Mouse (Mus musculus): Measurements from ENCODE around the gene Rad23a. TPM values are rescaled to one million over a fixed set of nuclear protein-coding genes. Genes with fewer than 3 reads are reported as not detected.

The Rad23a gene
- polyA plus RNA-seq, 1 experiment from 2014 or later = 115 TPM

DNA sequence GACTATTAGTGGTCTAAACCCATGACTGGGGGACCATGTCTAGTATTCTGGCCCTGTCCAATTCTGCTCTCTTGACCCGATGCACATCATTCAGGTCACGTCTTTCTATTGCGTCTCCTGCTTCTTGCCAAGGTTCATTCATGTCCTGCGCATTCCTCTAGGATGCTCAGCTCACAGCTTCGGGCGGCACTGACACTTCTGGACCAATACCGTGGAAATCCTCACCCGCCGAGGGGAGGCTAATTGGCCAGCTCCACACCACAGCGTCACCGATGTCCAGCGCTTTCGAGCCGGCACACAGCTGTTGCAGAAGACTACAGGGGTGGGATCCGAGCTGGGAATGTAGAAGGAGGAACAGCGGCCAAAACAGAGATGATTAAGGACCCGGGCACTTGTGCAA is 24.3 kb downstream of the Rad23a start:
- no peak overlapping the region for H3K4me3 ChIP-seq (ENCODE audit: low read length)
- no peaks in the 10 kb centered on the region for H3K9me3 ChIP-seq (ENCODE audit: control insufficient read depth, low read length)
- 78% methylated on average over 17 of the region's 17 CpGs for WGBS
- H3K27ac ChIP-seq (ENCODE audit: low read length) = no peak overlapping the region
- no peak overlapping the region for H3K9ac ChIP-seq (ENCODE audit: low read depth, low read length)
- H3K4me1 ChIP-seq (ENCODE audit: control insufficient read depth, insufficient read depth, low read length) = peaks cover 4% of the 10 kb centered on the region; the same call in 1 of the 2 replicates
- no peak for ATAC-seq
- H3K27me3 ChIP-seq (replicated peaks; ENCODE audit: control insufficient read depth, insufficient read depth, low read length) = peaks cover 12% of the 10 kb centered on the region
- no peak overlapping the region for H3K4me2 ChIP-seq (ENCODE audit: low read depth, low read length)
- H3K36me3 ChIP-seq (ENCODE audit: control insufficient read depth, insufficient read depth, low read length) = no peaks in the 10 kb centered on the region

GRCm38 (mm10) chr8:84815547-84815946 is 24.9 kb downstream of the Rad23a start:
- H3K4me2 ChIP-seq (ENCODE audit: low read depth, low read length) = no peak overlapping the region
- no peaks in the 10 kb centered on the region for H3K9me3 ChIP-seq (ENCODE audit: control insufficient read depth, low read length)
- H3K4me1 ChIP-seq (ENCODE audit: control insufficient read depth, insufficient read depth, low read length) = peaks cover 10% of the 10 kb centered on the region; the same call in 1 of the 2 replicates
- no peak overlapping the region for H3K9ac ChIP-seq (ENCODE audit: low read depth, low read length)
- 12% methylated on average over 9 of the region's 9 CpGs for WGBS
- no peaks in the 10 kb centered on the region for H3K36me3 ChIP-seq (ENCODE audit: control insufficient read depth, insufficient read depth, low read length)
- peak; percentile 82 for ATAC-seq
- no peak overlapping the region for H3K27ac ChIP-seq (ENCODE audit: low read length)
- no peak overlapping the region for H3K4me3 ChIP-seq (ENCODE audit: low read length)
- peaks cover 14% of the 10 kb centered on the region for H3K27me3 ChIP-seq (replicated peaks; ENCODE audit: control insufficient read depth, insufficient read depth, low read length)

- peak; percentile 2; the same call in 1 of the 2 replicates for ATAC-seq
- H3K9ac ChIP-seq (ENCODE audit: low read depth, low read length) = no peak overlapping the region
- no peaks in the 10 kb centered on the region for H3K9me3 ChIP-seq (ENCODE audit: control insufficient read depth, low read length)
- peaks cover 10% of the 10 kb centered on the region; the same call in 1 of the 2 replicates for H3K4me1 ChIP-seq (ENCODE audit: control insufficient read depth, insufficient read depth, low read length)
- H3K36me3 ChIP-seq (ENCODE audit: control insufficient read depth, insufficient read depth, low read length) = no peaks in the 10 kb centered on the region
- 40% methylated on average over 19 of the region's 19 CpGs for WGBS
- H3K4me2 ChIP-seq (ENCODE audit: low read depth, low read length) = no peak overlapping the region
- H3K4me3 ChIP-seq (ENCODE audit: low read length) = no peak overlapping the region
- H3K27ac ChIP-seq (ENCODE audit: low read length) = no peak overlapping the region
- peaks cover 14% of the 10 kb centered on the region for H3K27me3 ChIP-seq (replicated peaks; ENCODE audit: control insufficient read depth, insufficient read depth, low read length)
Observed at GRCm38 (mm10) chr8:84814555-84815441, 25.7 kb downstream of the Rad23a start.

DNA sequence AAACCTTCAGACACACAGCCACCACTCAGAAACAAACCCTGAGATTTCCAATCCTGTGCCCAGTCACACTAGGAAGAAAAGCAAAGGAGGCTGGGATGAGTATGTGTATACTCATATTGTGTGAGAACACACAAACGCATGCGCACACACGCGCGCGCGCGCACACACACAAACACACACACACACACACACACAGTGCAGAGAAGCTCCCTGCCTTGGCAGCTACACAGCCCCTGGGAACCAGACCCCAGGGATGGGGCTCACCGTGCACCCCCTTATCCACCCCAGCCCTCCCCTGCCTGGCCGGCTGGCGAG is 26.3 kb downstream of the Rad23a start:
- Histone ChIP-seq H3K36me3 (ENCODE audit: control insufficient read depth, insufficient read depth, low read length) (no peaks in the 10 kb centered on the region), H3K9ac (ENCODE audit: low read depth, low read length) (no peak overlapping the region), H3K27ac (ENCODE audit: low read length) (no peak overlapping the region), H3K4me3 (ENCODE audit: low read length) (no peak overlapping the region), H3K9me3 (ENCODE audit: control insufficient read depth, low read length) (no peaks in the 10 kb centered on the region), H3K27me3 (replicated peaks; ENCODE audit: control insufficient read depth, insufficient read depth, low read length) (peaks cover 15% of the 10 kb centered on the region), H3K4me2 (ENCODE audit: low read depth, low read length) (no peak overlapping the region), H3K4me1 (ENCODE audit: control insufficient read depth, insufficient read depth, low read length) (peaks cover 10% of the 10 kb centered on the region; the same call in 1 of the 2 replicates)
- no peak for ATAC-seq
- 84% methylated on average over 11 of the region's 11 CpGs for WGBS

- H3K36me3 ChIP-seq (ENCODE audit: control insufficient read depth, insufficient read depth, low read length) = no peaks in the 10 kb centered on the region
- no peaks in the 10 kb centered on the region for H3K9me3 ChIP-seq (ENCODE audit: control insufficient read depth, low read length)
- H3K4me1 ChIP-seq (ENCODE audit: control insufficient read depth, insufficient read depth, low read length) = peaks cover 10% of the 10 kb centered on the region; the same call in 1 of the 2 replicates
- ATAC-seq = no peak
- H3K27me3 ChIP-seq (replicated peaks; ENCODE audit: control insufficient read depth, insufficient read depth, low read length) = peaks cover 19% of the 10 kb centered on the region
- no peak overlapping the region for H3K4me3 ChIP-seq (ENCODE audit: low read length)
- H3K4me2 ChIP-seq (ENCODE audit: low read depth, low read length) = no peak overlapping the region
- WGBS = 84% methylated on average over 3 of the region's 3 CpGs
- H3K27ac ChIP-seq (ENCODE audit: low read length) = no peak overlapping the region
- no peak overlapping the region for H3K9ac ChIP-seq (ENCODE audit: low read depth, low read length)
Observed at GRCm38 (mm10) chr8:84813830-84814229, 26.6 kb downstream of the Rad23a start.

DNA sequence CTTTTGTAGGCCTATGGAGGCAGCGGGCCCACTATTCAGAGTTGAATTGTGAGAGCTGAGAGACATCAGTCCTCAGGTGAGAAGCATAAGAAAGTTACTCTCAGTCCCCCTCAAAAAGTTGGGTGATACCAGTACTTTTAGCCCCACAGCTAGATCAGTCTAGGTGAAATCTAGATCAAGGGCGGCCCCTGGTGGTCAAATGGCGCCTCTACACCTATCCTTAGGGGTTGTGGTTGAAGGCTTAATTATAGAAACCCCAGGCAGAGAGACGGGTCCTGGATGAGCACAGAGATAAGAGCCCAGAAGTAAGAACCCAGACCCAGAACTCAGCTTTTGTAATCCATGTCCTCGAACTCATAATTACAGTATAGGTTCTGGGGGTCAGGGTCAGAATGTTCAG is 27.4 kb downstream of the Rad23a start:
- Histone ChIP-seq H3K4me2 (ENCODE audit: low read depth, low read length) (no peak overlapping the region), H3K9me3 (ENCODE audit: control insufficient read depth, low read length) (no peaks in the 10 kb centered on the region), H3K4me1 (ENCODE audit: control insufficient read depth, insufficient read depth, low read length) (peaks cover 10% of the 10 kb centered on the region; the same call in 1 of the 2 replicates), H3K36me3 (ENCODE audit: control insufficient read depth, insufficient read depth, low read length) (no peaks in the 10 kb centered on the region), H3K27me3 (replicated peaks; ENCODE audit: control insufficient read depth, insufficient read depth, low read length) (peaks cover 24% of the 10 kb centered on the region), H3K9ac (ENCODE audit: low read depth, low read length) (no peak overlapping the region), H3K4me3 (ENCODE audit: low read length) (no peak overlapping the region), H3K27ac (ENCODE audit: low read length) (no peak overlapping the region)
- 3% methylated on average over 5 of the region's 5 CpGs for WGBS
- ATAC-seq = no peak

- H3K9me3 ChIP-seq (ENCODE audit: control insufficient read depth, low read length) = no peaks in the 10 kb centered on the region
- peaks cover 10% of the 10 kb centered on the region; the same call in 1 of the 2 replicates for H3K4me1 ChIP-seq (ENCODE audit: control insufficient read depth, insufficient read depth, low read length)
- WGBS = 23% methylated on average over 10 of the region's 10 CpGs
- no peak overlapping the region for H3K27ac ChIP-seq (ENCODE audit: low read length)
- H3K27me3 ChIP-seq (replicated peaks; ENCODE audit: control insufficient read depth, insufficient read depth, low read length) = peaks cover 24% of the 10 kb centered on the region
- peak overlapping the region; percentile 67 for H3K4me2 ChIP-seq (ENCODE audit: low read depth, low read length)
- ATAC-seq = no peak
- H3K4me3 ChIP-seq (ENCODE audit: low read length) = peak overlapping the region; percentile 43
- peak overlapping the region; percentile 60 for H3K9ac ChIP-seq (ENCODE audit: low read depth, low read length)
- no peaks in the 10 kb centered on the region for H3K36me3 ChIP-seq (ENCODE audit: control insufficient read depth, insufficient read depth, low read length)
Observed at GRCm38 (mm10) chr8:84811303-84811702, 29.2 kb downstream of the Rad23a start.

- WGBS = under 1% methylated on average over 32 of the region's 32 CpGs
- H3K27me3 ChIP-seq (replicated peaks; ENCODE audit: control insufficient read depth, insufficient read depth, low read length) = peaks cover 24% of the 10 kb centered on the region
- peak overlapping the region; percentile 60 for H3K9ac ChIP-seq (ENCODE audit: low read depth, low read length)
- H3K4me1 ChIP-seq (ENCODE audit: control insufficient read depth, insufficient read depth, low read length) = peaks cover 10% of the 10 kb centered on the region; the same call in 1 of the 2 replicates
- H3K4me3 ChIP-seq (ENCODE audit: low read length) = peak overlapping the region; percentile 43
- H3K4me2 ChIP-seq (ENCODE audit: low read depth, low read length) = peak overlapping the region; percentile 67
- peaks cover 3% of the 10 kb centered on the region; the same call in 1 of the 2 replicates for H3K9me3 ChIP-seq (ENCODE audit: control insufficient read depth, low read length)
- ATAC-seq = peak; percentile 72
- H3K36me3 ChIP-seq (ENCODE audit: control insufficient read depth, insufficient read depth, low read length) = no peaks in the 10 kb centered on the region
- no peak overlapping the region for H3K27ac ChIP-seq (ENCODE audit: low read length)
Observed at GRCm38 (mm10) chr8:84810896-84811295, 29.6 kb downstream of the Rad23a start.

GRCm38 (mm10) chr8:84809941-84810280 is 30.6 kb downstream of the Rad23a start:
- H3K36me3 ChIP-seq (ENCODE audit: control insufficient read depth, insufficient read depth, low read length) = no peaks in the 10 kb centered on the region
- no peak for ATAC-seq
- H3K4me1 ChIP-seq (ENCODE audit: control insufficient read depth, insufficient read depth, low read length) = peaks cover 6% of the 10 kb centered on the region; the same call in 1 of the 2 replicates
- 74% methylated on average over 5 of the region's 5 CpGs for WGBS
- H3K27me3 ChIP-seq (replicated peaks; ENCODE audit: control insufficient read depth, insufficient read depth, low read length) = peaks cover 25% of the 10 kb centered on the region
- H3K4me2 ChIP-seq (ENCODE audit: low read depth, low read length) = no peak overlapping the region
- H3K9me3 ChIP-seq (ENCODE audit: control insufficient read depth, low read length) = peaks cover 3% of the 10 kb centered on the region; the same call in 1 of the 2 replicates
- H3K27ac ChIP-seq (ENCODE audit: low read length) = no peak overlapping the region
- H3K9ac ChIP-seq (ENCODE audit: low read depth, low read length) = no peak overlapping the region
- no peak overlapping the region for H3K4me3 ChIP-seq (ENCODE audit: low read length)

Data from intestine, embryonic 16.5 days (tissue).